Mouse (Mus musculus) mouse trophoblast stem cell (cell line): ENCODE measurements around the gene Tacc2.

ENCODE experiments used
- in situ Hi-C, 2 experiments: fragments of 300-500 bp; cut with MseI, MboI; formaldehyde crosslinking; loops; 2 replicates in 1 of 2; 3 replicates in 1 of 2; pipeline ENCODE4 v1.15.1; 2025

Tacc2 gene

GRCm38 (mm10) chr7:130617591-130617990 lies 40.4 kb downstream of the Tacc2 start:
- in situ Hi-C loops = no loop called here

GRCm38 (mm10) chr7:130621068-130621467 lies 43.8 kb downstream of the Tacc2 start:
- in situ Hi-C loops = no loop called here

- in situ Hi-C loops = no loop called here
Observed at GRCm38 (mm10) chr7:130621953-130622352, 44.7 kb downstream of the Tacc2 start.

- in situ Hi-C loops = no loop called here
Observed at GRCm38 (mm10) chr7:130622359-130622758, 45.1 kb downstream of the Tacc2 start.

- in situ Hi-C loops = no loop called here
Observed at GRCm38 (mm10) chr7:130624299-130624698, 47.1 kb downstream of the Tacc2 start.

GRCm38 (mm10) chr7:130625361-130625760 lies 48.1 kb downstream of the Tacc2 start:
- in situ Hi-C loops = no loop called here

GRCm38 (mm10) chr7:130628601-130629000 lies 51.4 kb downstream of the Tacc2 start:
- in situ Hi-C loops = no loop called here

- in situ Hi-C loops = no loop called here
Observed at GRCm38 (mm10) chr7:130629999-130630398, 52.8 kb downstream of the Tacc2 start.

GRCm38 (mm10) chr7:130630956-130631355 lies 53.7 kb downstream of the Tacc2 start:
- in situ Hi-C loops = no loop called here

GRCm38 (mm10) chr7:130631553-130632378 lies 54.5 kb downstream of the Tacc2 start:
- in situ Hi-C loops = no loop called here

GRCm38 (mm10) chr7:130632379-130632732 lies 55.1 kb downstream of the Tacc2 start:
- in situ Hi-C loops = no loop called here

GRCm38 (mm10) chr7:130634259-130634871 lies 57.1 kb downstream of the Tacc2 start:
- in situ Hi-C loops = no loop called here

GRCm38 (mm10) chr7:130635212-130635611 lies 58.0 kb downstream of the Tacc2 start:
- in situ Hi-C loops = no loop called here

- in situ Hi-C loops = no loop called here
Observed at GRCm38 (mm10) chr7:130636274-130636673, 59.0 kb downstream of the Tacc2 start.

GRCm38 (mm10) chr7:130636902-130637301 lies 59.7 kb downstream of the Tacc2 start:
- in situ Hi-C loops = no loop called here

- in situ Hi-C loops = no loop called here
Observed at GRCm38 (mm10) chr7:130637811-130638210, 60.6 kb downstream of the Tacc2 start.

GRCm38 (mm10) chr7:130640681-130641080 lies 63.4 kb downstream of the Tacc2 start:
- in situ Hi-C loops = no loop called here

GRCm38 (mm10) chr7:130645332-130645993 lies 68.2 kb downstream of the Tacc2 start:
- in situ Hi-C loops = no loop called here

- in situ Hi-C loops = no loop called here
Observed at GRCm38 (mm10) chr7:130645994-130646761, 68.9 kb downstream of the Tacc2 start.

GRCm38 (mm10) chr7:130646762-130647139 lies 69.5 kb downstream of the Tacc2 start:
- in situ Hi-C loops = no loop called here

- in situ Hi-C loops = no loop called here
Observed at GRCm38 (mm10) chr7:130648061-130648460, 70.8 kb downstream of the Tacc2 start.

GRCm38 (mm10) chr7:130649257-130649656 lies 72.0 kb downstream of the Tacc2 start:
- in situ Hi-C loops = no loop called here
